Mouse (Mus musculus) retina, embryonic 14.5 days (tissue): ENCODE measurements at regions not wholly inside any gene's neighbourhood (a gene's known extent, or its start where the extent isn't known, plus 50 kb on each side); places are given as distances from the start of the nearest gene placed in this dataset.
"Not testable (repeated sequence)": the region's sequence is repeated elsewhere in the genome, so short reads cannot be mapped to it uniquely, and the experiment has no call there.

Experiments
- DNase-seq: peaks from one replicate; pipeline ENCODE4 v3.0.0-alpha.2; 2015; ENCODE audit warnings: low spot score

GRCm38 (mm10) chr6:50822236-50823151, 168.3 kb upstream of the Npvf start:
- DNase-seq, result no peak

GRCm38 (mm10) chr6:50823220-50823910, 169.1 kb upstream of the Npvf start:
- peak; percentile 47 for DNase-seq

GRCm38 (mm10) chr6:50824466-50824865, 170.2 kb upstream of the Npvf start:
- no peak for DNase-seq

- DNase-seq, result no peak
Measured at GRCm38 (mm10) chr6:50831725-50832124, 177.5 kb upstream of the Npvf start.

GRCm38 (mm10) chr6:50835997-50836625, 181.9 kb upstream of the Npvf start:
- no peak for DNase-seq

- peak; percentile 9 for DNase-seq
Measured at GRCm38 (mm10) chr6:50840826-50841225, 186.6 kb upstream of the Npvf start.

GRCm38 (mm10) chr6:50845246-50845645, 191.0 kb upstream of the Npvf start:
- not testable (repeated sequence) for DNase-seq

- DNase-seq, result no peak
Measured at GRCm38 (mm10) chr6:50846740-50847516, 192.7 kb upstream of the Npvf start.

- no peak for DNase-seq
Measured at GRCm38 (mm10) chr6:50847548-50847947, 193.3 kb upstream of the Npvf start.

- no peak for DNase-seq
Measured at GRCm38 (mm10) chr6:50859162-50859561, 204.9 kb upstream of the Npvf start.

GRCm38 (mm10) chr6:50877991-50878390, 223.8 kb upstream of the Npvf start:
- DNase-seq, result no peak

- no peak for DNase-seq
Measured at GRCm38 (mm10) chr6:50882298-50882697, 228.1 kb upstream of the Npvf start.

GRCm38 (mm10) chr6:50882759-50883158, 228.5 kb upstream of the Npvf start:
- no peak for DNase-seq

GRCm38 (mm10) chr6:50885031-50885430, 230.8 kb upstream of the Npvf start:
- no peak for DNase-seq

GRCm38 (mm10) chr6:50885771-50886360, 231.6 kb upstream of the Npvf start:
- no peak for DNase-seq

GRCm38 (mm10) chr6:50890370-50891204, 236.3 kb upstream of the Npvf start:
- DNase-seq, result peak; percentile 75

GRCm38 (mm10) chr6:50891205-50891526, 236.9 kb upstream of the Npvf start:
- DNase-seq, result no peak

- DNase-seq, result no peak
Measured at GRCm38 (mm10) chr6:50898792-50899191, 244.6 kb upstream of the Npvf start.

GRCm38 (mm10) chr6:50915166-50916030, 261.2 kb upstream of the Npvf start:
- no peak for DNase-seq

- no peak for DNase-seq
Measured at GRCm38 (mm10) chr6:50918248-50918647, 264.0 kb upstream of the Npvf start.
